Mouse (Mus musculus) lung, embryonic 14.5 days (tissue): ENCODE measurements around the gene Rgl1. TPM values are rescaled to one million over a fixed set of nuclear protein-coding genes. Genes with fewer than 3 reads are reported as not detected.

ENCODE experiments used
- ATAC-seq: fragments of 200-750 bp; cut with Nextera tagmentation; 2 replicates; pipeline ENCODE4 v1.8.0; 2017; ENCODE audit warnings: mild to moderate bottlenecking, moderate TSS enrichment, moderate library complexity; ENCODE audit not compliant: insufficient read depth
- DNase-seq: peaks from one replicate; pipeline ENCODE4 v3.0.0-alpha.2; 2015
- H3K27ac ChIP-seq: fragments of 300-500 bp; sonication (generic); 2 replicates; pipeline ENCODE4 v1.5.1; 2014; ENCODE audit warnings: low read depth, mild to moderate bottlenecking, moderate library complexity
- H3K27me3 ChIP-seq: fragments of 300-500 bp; sonication (generic); 2 replicates; pipeline ENCODE4 v1.6.1; 2014; ENCODE audit warnings: low read length, control low read depth; ENCODE audit not compliant: insufficient read depth
- H3K36me3 ChIP-seq: fragments of 300-500 bp; sonication (generic); 2 replicates; pipeline ENCODE4 v1.6.1; 2014; ENCODE audit warnings: control low read depth; ENCODE audit not compliant: insufficient read depth
- H3K4me1 ChIP-seq: fragments of 300-500 bp; sonication (generic); 2 replicates; pipeline ENCODE4 v1.6.1; 2014; ENCODE audit warnings: antibody characterized with exemption, control low read depth; ENCODE audit not compliant: insufficient read depth
- H3K4me2 ChIP-seq: fragments of 300-500 bp; sonication (generic); 2 replicates; pipeline ENCODE4 v1.6.1; 2014; ENCODE audit warnings: mild to moderate bottlenecking
- H3K4me3 ChIP-seq: fragments of 300-500 bp; sonication (generic); 2 replicates; pipeline ENCODE4 v1.5.1; 2014; ENCODE audit warnings: low read depth, low read length
- H3K9ac ChIP-seq: fragments of 300-500 bp; sonication (generic); 2 replicates; pipeline ENCODE4 v1.6.1; 2014
- H3K9me3 ChIP-seq: fragments of 300-500 bp; sonication (generic); 2 replicates; pipeline ENCODE4 v1.6.1; 2016; ENCODE audit warnings: low read depth, low read length, control low read depth
- CTCF ChIP-seq: IDR thresholded peaks from 2 replicates; pipeline ENCODE4 v1.5.1; 2016; ENCODE audit warnings: antibody characterized with exemption, low read depth
- WGBS: fragments of 180-500 bp; shearing (Covaris S2); extraction: QIAGEN DNeasy Blood & Tissue Kit; methylation state at CpG from one replicate; pipeline ENCODE4 v1.1.7; 2014; 5-methylcytosine and 5-hydroxymethylcytosine counted together
- polyA plus RNA-seq: library from polyadenylated mRNA; unstranded; fragments of >200 nt; fragmentation: Nextera tagmentation; extraction: Ambion mirVana; gene quantifications from 2 replicates; pipeline ENCODE4 v1.2.1, GENCODE M21; 2014

The Rgl1 gene
- polyA plus RNA-seq, 1 experiment from 2014 or later, result 46.7 TPM

DNA sequence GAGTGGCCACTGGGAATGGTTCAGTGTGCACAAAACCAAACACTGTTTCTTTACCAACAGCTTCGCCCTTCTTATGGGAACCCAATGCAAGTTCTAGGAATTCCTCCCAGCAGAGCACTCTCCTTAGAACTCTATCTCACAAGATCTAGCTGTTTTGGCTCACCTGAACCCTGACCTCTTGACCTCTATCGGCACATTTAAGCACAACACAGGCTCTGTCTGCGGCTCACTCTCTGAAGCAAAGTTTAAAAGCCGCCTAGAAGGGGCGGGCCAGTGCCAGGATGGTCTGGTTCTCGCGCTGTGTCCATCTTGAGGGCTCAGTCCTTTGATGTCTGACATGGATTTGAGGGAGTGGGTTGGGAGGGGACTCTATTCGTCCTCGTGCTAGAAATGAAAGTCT lies 70.7 kb downstream of the Rgl1 start:
- H3K9ac ChIP-seq, result no peak overlapping the region
- DNase-seq, result no peak
- no peak for TF ChIP-seq CTCF
- H3K4me2 ChIP-seq, result no peak overlapping the region
- peaks cover 4% of the 10 kb centered on the region; the same call in 1 of the 2 replicates for H3K4me1 ChIP-seq
- H3K36me3 ChIP-seq, result no peaks in the 10 kb centered on the region
- no peaks in the 10 kb centered on the region for H3K27me3 ChIP-seq
- no peak overlapping the region for H3K27ac ChIP-seq
- ATAC-seq, result no peak
- 44% methylated on average over 9 of the region's 9 CpGs for WGBS
- H3K4me3 ChIP-seq, result no peak overlapping the region
- H3K9me3 ChIP-seq, result no peaks in the 10 kb centered on the region

- H3K4me1 ChIP-seq, result peaks cover 30% of the 10 kb centered on the region
- DNase-seq (peak; percentile 74), ATAC-seq (peak; percentile 15; the same call in 1 of the 2 replicates)
- no peak for TF ChIP-seq CTCF
- H3K27ac ChIP-seq, result no peak overlapping the region
- no peak overlapping the region for H3K4me3 ChIP-seq
- WGBS, result 57% methylated on average over 4 of the region's 4 CpGs
- H3K36me3 ChIP-seq, result no peaks in the 10 kb centered on the region
- H3K9me3 ChIP-seq, result no peaks in the 10 kb centered on the region
- no peak overlapping the region for H3K9ac ChIP-seq
- H3K4me2 ChIP-seq, result no peak overlapping the region
- no peaks in the 10 kb centered on the region for H3K27me3 ChIP-seq
Observed at GRCm38 (mm10) chr1:152689968-152690367, 76.2 kb downstream of the Rgl1 start.

- peak; percentile 52 for DNase-seq
- Histone ChIP-seq H3K9me3 (no peaks in the 10 kb centered on the region), H3K4me3 (no peak overlapping the region), H3K27me3 (no peaks in the 10 kb centered on the region), H3K27ac (peak overlapping the region; percentile 73; the same call in 1 of the 2 replicates), H3K4me1 (peaks cover 41% of the 10 kb centered on the region), H3K9ac (peak overlapping the region; percentile 9; the same call in 1 of the 2 replicates), H3K36me3 (no peaks in the 10 kb centered on the region), H3K4me2 (no peak overlapping the region; the same call in 1 of the 2 replicates)
- no peak for TF ChIP-seq CTCF
- no peak; the same call in 1 of the 2 replicates for ATAC-seq
- 12% methylated on average over 8 of the region's 8 CpGs for WGBS
Observed at GRCm38 (mm10) chr1:152687733-152688181, 78.4 kb downstream of the Rgl1 start.

GRCm38 (mm10) chr1:152687099-152687730 lies 78.9 kb downstream of the Rgl1 start:
- DNase-seq, result peak; percentile 82
- no peaks in the 10 kb centered on the region for H3K36me3 ChIP-seq
- 6% methylated on average over 6 of the region's 6 CpGs for WGBS
- peak overlapping the region; percentile 37 for H3K4me2 ChIP-seq
- no peaks in the 10 kb centered on the region for H3K27me3 ChIP-seq
- H3K9me3 ChIP-seq, result no peaks in the 10 kb centered on the region
- TF ChIP-seq CTCF, result no peak
- H3K9ac ChIP-seq, result peak overlapping the region; percentile 16; the same call in 1 of the 2 replicates
- ATAC-seq, result peak; percentile 78
- H3K4me3 ChIP-seq, result no peak overlapping the region
- peak overlapping the region; percentile 73; the same call in 1 of the 2 replicates for H3K27ac ChIP-seq
- peaks cover 46% of the 10 kb centered on the region for H3K4me1 ChIP-seq

DNA sequence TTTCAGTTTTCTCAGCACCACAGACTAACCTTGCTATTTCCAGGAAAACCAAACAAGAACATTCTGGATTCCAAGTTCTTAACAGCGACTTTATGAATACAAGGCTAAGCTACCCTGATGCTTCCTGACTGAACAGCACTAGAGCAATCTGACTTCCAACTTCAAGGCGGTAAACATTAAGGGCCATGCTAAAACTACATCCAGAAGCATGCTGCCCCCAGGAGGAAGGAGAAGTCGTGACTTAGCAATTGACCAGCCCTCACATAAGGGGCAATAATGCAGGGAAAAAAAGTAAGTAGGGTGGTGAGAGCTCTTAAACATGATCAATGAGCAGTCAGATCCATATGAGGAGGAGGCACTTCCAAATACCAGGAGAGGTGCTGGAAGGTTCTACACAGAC lies 80.6 kb downstream of the Rgl1 start:
- Histone ChIP-seq H3K36me3 (no peaks in the 10 kb centered on the region), H3K4me2 (no peak overlapping the region), H3K27me3 (no peaks in the 10 kb centered on the region), H3K9ac (no peak overlapping the region), H3K27ac (no peak overlapping the region), H3K4me3 (no peak overlapping the region), H3K4me1 (peaks cover 56% of the 10 kb centered on the region), H3K9me3 (no peaks in the 10 kb centered on the region)
- TF ChIP-seq CTCF, result no peak; the same call in 1 of the 2 replicates
- no peak for DNase-seq
- no peak for ATAC-seq
- 68% methylated on average over 3 of the region's 3 CpGs for WGBS

DNA sequence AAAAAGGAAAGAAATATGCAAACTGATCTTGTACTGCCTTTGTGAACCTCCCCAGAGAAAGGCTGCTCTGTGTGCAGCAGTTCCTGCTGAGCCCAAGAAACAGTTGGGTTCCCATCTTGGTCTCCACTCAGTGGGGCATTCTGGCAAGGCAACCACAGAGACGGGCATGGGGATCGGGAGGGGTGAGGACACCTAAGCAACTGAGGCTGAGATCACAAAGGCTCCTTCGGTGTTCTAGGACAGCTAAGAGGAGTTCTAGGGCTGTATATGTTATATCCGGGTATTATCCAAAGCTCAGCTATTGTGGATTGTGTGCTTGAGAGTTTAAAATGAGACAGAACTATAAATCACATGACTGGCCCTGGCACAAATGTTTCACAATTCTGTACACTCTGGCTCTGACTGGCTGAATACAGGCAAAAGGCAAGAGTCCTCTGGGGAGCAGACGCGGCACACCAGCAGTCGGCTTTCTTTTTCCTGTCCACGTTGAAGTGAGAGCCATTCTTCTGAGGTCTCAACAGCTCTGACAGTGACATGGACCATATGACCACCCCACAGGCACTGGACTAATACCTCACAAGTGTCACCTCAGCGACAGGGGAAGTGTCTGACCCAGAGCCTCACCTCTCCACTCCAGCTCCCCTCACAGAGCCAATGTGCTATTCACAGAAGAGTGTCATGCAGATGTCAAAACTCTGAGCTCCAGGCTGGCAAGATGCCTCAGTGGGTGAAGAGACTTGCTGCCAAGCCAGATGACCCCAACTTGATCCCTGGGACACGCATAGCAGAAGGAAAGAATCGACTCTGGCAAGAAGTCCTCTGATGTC lies 83.6 kb downstream of the Rgl1 start:
- Histone ChIP-seq H3K4me2 (0 out of 2 replicates have a peak overlapping the region, but pooled peaks have one; percentile 8), H3K4me1 (peaks cover 49% of the 10 kb centered on the region), H3K27ac (peak overlapping the region; percentile 77), H3K36me3 (no peaks in the 10 kb centered on the region), H3K9me3 (no peaks in the 10 kb centered on the region), H3K4me3 (no peak overlapping the region), H3K27me3 (no peaks in the 10 kb centered on the region), H3K9ac (no peak overlapping the region)
- WGBS, result 34% methylated on average over 11 of the region's 11 CpGs
- DNase-seq (peak; percentile 70), ATAC-seq (peak; percentile 36)
- TF ChIP-seq CTCF, result no peak
